Mouse (Mus musculus) liver, embryonic 11.5 days (tissue): ENCODE data around the gene H2-DMa. TPM values are rescaled to one million over a fixed set of nuclear protein-coding genes. Genes with fewer than 3 reads are reported as not detected.
"Not testable (repeated sequence)": the region's sequence is repeated elsewhere in the genome, so short reads cannot be mapped to it uniquely, and the experiment has no call there.

ENCODE experiments used
- ATAC-seq: fragments of 200-750 bp; cut with Nextera tagmentation; replicated peaks from 2 replicates; pipeline ENCODE4 v1.8.0; 2017; ENCODE audit warnings: moderate number of reproducible peaks, mild to moderate bottlenecking, moderate TSS enrichment, moderate library complexity; ENCODE audit not compliant: low FRiP score
- DNase-seq: peaks from one replicate; pipeline ENCODE4 v3.0.0-alpha.2; 2017; ENCODE audit warnings: low spot score
- H3K27ac ChIP-seq: fragments of 300-500 bp; sonication (generic); 2 replicates; pipeline ENCODE4 v1.5.1; 2014; ENCODE audit warnings: mild to moderate bottlenecking, low read depth, low read length, control low read depth
- H3K27me3 ChIP-seq: fragments of 300-500 bp; sonication (generic); replicated peaks from 2 replicates; pipeline ENCODE4 v1.6.1; 2014; ENCODE audit warnings: low read length, mixed read lengths; ENCODE audit not compliant: control insufficient read depth, insufficient read depth
- H3K36me3 ChIP-seq: fragments of 300-500 bp; sonication (generic); 2 replicates; pipeline ENCODE4 v1.6.1; 2014; ENCODE audit warnings: mild to moderate bottlenecking, low read length, moderate library complexity, mixed read lengths; ENCODE audit not compliant: control insufficient read depth, insufficient read depth
- H3K4me1 ChIP-seq: fragments of 300-500 bp; sonication (generic); replicated peaks from 2 replicates; pipeline ENCODE4 v1.6.1; 2014; ENCODE audit warnings: low read length, mixed read lengths; ENCODE audit not compliant: control insufficient read depth, insufficient read depth
- H3K4me2 ChIP-seq: fragments of 300-500 bp; sonication (generic); 2 replicates; pipeline ENCODE4 v1.6.1; 2014; ENCODE audit warnings: mild to moderate bottlenecking, control low read depth, moderate library complexity
- H3K4me3 ChIP-seq: fragments of 300-500 bp; sonication (generic); 2 replicates; pipeline ENCODE4 v1.5.1; 2014; ENCODE audit warnings: low read depth, low read length, control low read depth
- H3K9ac ChIP-seq: fragments of 300-500 bp; sonication (generic); 2 replicates; pipeline ENCODE4 v1.6.1; 2014; ENCODE audit warnings: low read depth, low read length, control low read depth
- H3K9me3 ChIP-seq: fragments of 300-500 bp; sonication (generic); 2 replicates; pipeline ENCODE4 v1.6.1; 2016; ENCODE audit warnings: low read length, inconsistent platforms, mixed read lengths; ENCODE audit not compliant: control insufficient read depth
- WGBS: fragments of 180-500 bp; shearing (Covaris S2); extraction: QIAGEN DNeasy Blood & Tissue Kit; methylation state at CpG from one replicate; pipeline ENCODE4 v1.1.7; 2014; 5-methylcytosine and 5-hydroxymethylcytosine counted together
- polyA plus RNA-seq: library from polyadenylated mRNA; unstranded; fragments of >200 nt; fragmentation: Nextera tagmentation; extraction: Ambion mirVana; gene quantifications from 2 replicates; pipeline ENCODE4 v1.2.1, GENCODE M21; 2014

The H2-DMa gene
- polyA plus RNA-seq, 1 experiment from 2014 or later: 5.9 TPM

- Histone ChIP-seq H3K36me3 (no peaks in the 10 kb centered on the region), H3K4me3 (no peak overlapping the region), H3K27me3 (peaks cover 32% of the 10 kb centered on the region), H3K4me1 (peaks cover 6% of the 10 kb centered on the region), H3K9ac (no peak overlapping the region), H3K27ac (no peak overlapping the region), H3K9me3 (no peaks in the 10 kb centered on the region), H3K4me2 (no peak overlapping the region)
- DNase-seq: no peak
- 54% methylated on average over 5 of the region's 5 CpGs for WGBS
- no peak for ATAC-seq
Measured at GRCm38 (mm10) chr17:34143461-34143860, 24.1 kb downstream of the H2-DMa start.

GRCm38 (mm10) chr17:34144221-34144620 lies 24.9 kb downstream of the H2-DMa start:
- not testable (repeated sequence) for H3K36me3 ChIP-seq, H3K27ac ChIP-seq, ATAC-seq, H3K4me1 ChIP-seq, DNase-seq, H3K9ac ChIP-seq, H3K4me2 ChIP-seq, H3K9me3 ChIP-seq, H3K4me3 ChIP-seq
- 83% methylated on average over 4 of the region's 4 CpGs for WGBS
- peaks cover 24% of the 10 kb centered on the region for H3K27me3 ChIP-seq

GRCm38 (mm10) chr17:34144960-34145371 lies 25.6 kb downstream of the H2-DMa start:
- H3K9ac ChIP-seq: no peak overlapping the region
- H3K4me3 ChIP-seq: no peak overlapping the region
- H3K4me2 ChIP-seq: no peak overlapping the region
- DNase-seq (no peak), ATAC-seq (no peak)
- H3K9me3 ChIP-seq: no peaks in the 10 kb centered on the region
- peaks cover 5% of the 10 kb centered on the region for H3K4me1 ChIP-seq
- H3K27ac ChIP-seq: no peak overlapping the region
- H3K27me3 ChIP-seq: peaks cover 18% of the 10 kb centered on the region
- no peaks in the 10 kb centered on the region for H3K36me3 ChIP-seq
- 72% methylated on average over 3 of the region's 3 CpGs for WGBS

- Histone ChIP-seq H3K9me3 (no peaks in the 10 kb centered on the region), H3K4me1 (no peaks in the 10 kb centered on the region), H3K4me2 (no peak within 1 kb of the TSS), H3K9ac (no peak within 1 kb of the TSS), H3K36me3 (no peaks in the 10 kb centered on the region), H3K27ac (no peak within 1 kb of the TSS), H3K27me3 (0 out of 2 replicates have a peak, but pooled peaks cover under 1% of the 10 kb centered on the region), H3K4me3 (no peak within 1 kb of the TSS)
- DNase-seq (no peak), ATAC-seq (no peak)
- 64% methylated on average over 4 of the region's 4 CpGs for WGBS
Measured at GRCm38 (mm10) chr17:34152923-34153322, 33.6 kb downstream of the H2-DMa start, which contains the start of gene H2-DMb1. H2-DMb1 (plus strand) TSS chr17:34153072.

- 64% methylated on average over 5 of the region's 5 CpGs for WGBS
- Histone ChIP-seq H3K27ac (no peak overlapping the region), H3K4me1 (no peaks in the 10 kb centered on the region), H3K9ac (no peak overlapping the region), H3K9me3 (no peaks in the 10 kb centered on the region), H3K4me3 (no peak overlapping the region), H3K36me3 (no peaks in the 10 kb centered on the region), H3K27me3 (no peaks in the 10 kb centered on the region), H3K4me2 (no peak overlapping the region)
- ATAC-seq: no peak
- DNase-seq: no peak
Measured at GRCm38 (mm10) chr17:34155534-34155933, 36.2 kb downstream of the H2-DMa start.

- Histone ChIP-seq H3K4me2 (no peak overlapping the region), H3K27ac (no peak overlapping the region; the same call in 1 of the 2 replicates), H3K27me3 (no peaks in the 10 kb centered on the region), H3K4me3 (no peak overlapping the region), H3K9me3 (no peaks in the 10 kb centered on the region), H3K9ac (no peak overlapping the region), H3K4me1 (no peaks in the 10 kb centered on the region), H3K36me3 (no peaks in the 10 kb centered on the region)
- DNase-seq: no peak
- WGBS: 46% methylated on average over 9 of the region's 9 CpGs
- ATAC-seq: no peak
Measured at GRCm38 (mm10) chr17:34164202-34164895, 45.0 kb downstream of the H2-DMa start.

GRCm38 (mm10) chr17:34165033-34165730 lies 45.8 kb downstream of the H2-DMa start:
- no peak for ATAC-seq
- no peaks in the 10 kb centered on the region for H3K4me1 ChIP-seq
- H3K9ac ChIP-seq: no peak overlapping the region
- no peaks in the 10 kb centered on the region for H3K36me3 ChIP-seq
- H3K4me2 ChIP-seq: no peak overlapping the region
- no peaks in the 10 kb centered on the region for H3K27me3 ChIP-seq
- no peak overlapping the region for H3K4me3 ChIP-seq
- no peak for DNase-seq
- H3K9me3 ChIP-seq: no peaks in the 10 kb centered on the region
- H3K27ac ChIP-seq: no peak overlapping the region
- 49% methylated on average over 6 of the region's 6 CpGs for WGBS

- H3K9me3 ChIP-seq: peaks cover 4% of the 10 kb centered on the region; the same call in 1 of the 2 replicates
- H3K27ac ChIP-seq: no peak overlapping the region
- ATAC-seq (no peak), DNase-seq (no peak)
- H3K4me1 ChIP-seq: no peaks in the 10 kb centered on the region
- H3K36me3 ChIP-seq: no peaks in the 10 kb centered on the region
- H3K4me3 ChIP-seq: no peak overlapping the region
- H3K27me3 ChIP-seq: no peaks in the 10 kb centered on the region; the same call in 1 of the 2 replicates
- no peak overlapping the region for H3K4me2 ChIP-seq
- no peak overlapping the region for H3K9ac ChIP-seq
- WGBS: 3% methylated on average over 2 of the region's 2 CpGs
Measured at GRCm38 (mm10) chr17:34169279-34169678, 49.9 kb downstream of the H2-DMa start.
